8 mouse cellular contexts compared by ENCODE assay signal in the genomic region with DNA sequence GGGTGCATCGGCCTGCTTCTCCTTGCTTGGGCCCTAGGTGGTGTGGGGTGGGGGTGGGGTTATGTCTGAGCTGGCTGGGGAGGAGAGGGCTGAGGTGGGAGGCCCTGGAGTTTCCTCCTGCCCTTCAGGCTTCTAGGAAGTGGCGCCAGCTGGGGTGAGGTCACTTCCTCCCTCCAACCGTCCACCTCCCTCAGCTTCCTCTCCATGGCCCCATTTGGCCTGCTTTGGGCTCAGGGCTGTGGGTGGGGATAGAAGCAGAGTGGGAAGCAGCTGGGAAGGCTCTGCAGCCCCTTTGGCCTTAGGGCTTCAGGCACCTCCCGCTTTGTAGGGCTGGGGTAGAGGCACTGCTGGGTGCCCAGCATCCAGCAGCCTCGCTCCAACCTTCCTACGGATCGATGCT. TPM values are rescaled to one million over a fixed set of nuclear protein-coding genes. Genes with fewer than 3 reads are reported as not detected.
A peak's percentile ranks its signal among the peaks of the same experiment; 100 is the strongest.
DNase-seq lines count a peak whose midpoint lies in the region; ATAC-seq lines count a peak whose summit lies in the region.

No protein-coding gene starts in this region.

- H3K27ac ChIP-seq in heart, embryonic 13.5 days (replicated peaks): peak overlapping the region; percentile 80

- peaks cover 68% of the 10 kb centered on the region for H3K4me1 ChIP-seq in heart, embryonic 13.5 days

- H3K4me3 ChIP-seq in heart, embryonic 13.5 days: no peak overlapping the region

- H3K27me3 ChIP-seq in heart, embryonic 13.5 days (replicated peaks): no peaks in the 10 kb centered on the region

- peak overlapping the region; percentile 26 for H3K4me2 ChIP-seq in heart, embryonic 13.5 days

- intact Hi-C loops in left cerebral cortex, postnatal 36 days (cut with DNase I): no loop called here

- peaks cover 78% of the 10 kb centered on the region for H3K36me3 ChIP-seq in heart, embryonic 13.5 days

- peak; percentile 35 for DNase-seq in embryo, embryonic 11 days
- DNase-seq in embryo, embryonic 10.5 days (ENCODE audit: low spot score): no peak
- peak; percentile 55 for DNase-seq in adrenal gland, postnatal 25 days
- DNase-seq in kidney, postnatal 14 days: peak; percentile 81
- DNase-seq in frontal cortex, postnatal 36 days (ENCODE audit: low spot score in 2 of 2): no peak
- DNase-seq in left cerebral cortex, postnatal 36 days (ENCODE audit: low spot score in 2 of 2): no peak

- WGBS in heart, embryonic 13.5 days: 68% methylated on average over 7 of the region's 7 CpGs

- H3K9ac ChIP-seq in heart, embryonic 13.5 days: peak overlapping the region; percentile 1; the same call in 1 of the 2 replicates

- no peaks in the 10 kb centered on the region for H3K9me3 ChIP-seq in heart, embryonic 13.5 days

- ATAC-seq in heart, embryonic 13.5 days (ENCODE audit: extremely low read depth, insufficient number of reproducible peaks, low FRiP score, low TSS enrichment): no peak
- ATAC-seq in megakaryocyte progenitor cell, adult 5-6 weeks (replicated peaks; ENCODE audit: poor library complexity): peak; percentile 61

RNA-seq across cellular contexts. Expression of a gene that starts 22.8 kb away (rescaled TPM):
- 1.3 TPM in 1 of 2 replicates, not detected in the other for total RNA-seq in adrenal gland, postnatal 25 days (2021)
- polyA plus RNA-seq in heart, embryonic 13.5 days (2015; fragmentation: Nextera tagmentation; extraction: Ambion mirVana): 1.9 and 2.8 TPM in 2 replicates
- 0.54 and 1.7 TPM in 2 replicates for total RNA-seq in megakaryocyte progenitor cell, adult 5-6 weeks (2015)
- total RNA-seq in megakaryocyte progenitor cell, adult 5-6 weeks (2017): 3.5 TPM in 1 of 2 replicates, not detected in the other
- 1 to 10 TPM; 3.7 to 3.9 TPM for total RNA-seq in left cerebral cortex, postnatal 36 days (2021)

RNA-seq across cellular contexts. Expression of a gene that starts 29.0 kb away (rescaled TPM):
- 41.3 and 44.1 TPM in 2 replicates for total RNA-seq in adrenal gland, postnatal 25 days (2021)
- polyA plus RNA-seq in heart, embryonic 13.5 days (2015; fragmentation: Nextera tagmentation; extraction: Ambion mirVana): 9.1 and 9.3 TPM in 2 replicates
- 3.2 and 3.4 TPM in 2 replicates for total RNA-seq in megakaryocyte progenitor cell, adult 5-6 weeks (2015)
- total RNA-seq in megakaryocyte progenitor cell, adult 5-6 weeks (2017): 4.2 and 5.0 TPM in 2 replicates
- total RNA-seq in left cerebral cortex, postnatal 36 days (2021): 10 to 100 TPM; 12.5 to 16.9 TPM

RNA-seq across cellular contexts. Expression of a gene that starts 41.7 kb away (rescaled TPM):
- 261 and 266 TPM in 2 replicates for total RNA-seq in adrenal gland, postnatal 25 days (2021)
- polyA plus RNA-seq in heart, embryonic 13.5 days (2015; fragmentation: Nextera tagmentation; extraction: Ambion mirVana): 276 and 328 TPM in 2 replicates
- total RNA-seq in megakaryocyte progenitor cell, adult 5-6 weeks (2015): 121 and 132 TPM in 2 replicates
- total RNA-seq in megakaryocyte progenitor cell, adult 5-6 weeks (2017): 63.4 and 107 TPM in 2 replicates
- 100 to 1,000 TPM; 113 to 146 TPM for total RNA-seq in left cerebral cortex, postnatal 36 days (2021)

RNA-seq across cellular contexts. Expression of a gene that starts 49.3 kb away (rescaled TPM):
- 31.3 and 45.3 TPM in 2 replicates for total RNA-seq in adrenal gland, postnatal 25 days (2021)
- polyA plus RNA-seq in heart, embryonic 13.5 days (2015; fragmentation: Nextera tagmentation; extraction: Ambion mirVana): 45.4 and 50.3 TPM in 2 replicates
- 34.3 and 39.1 TPM in 2 replicates for total RNA-seq in megakaryocyte progenitor cell, adult 5-6 weeks (2015)
- 13.8 and 17.4 TPM in 2 replicates for total RNA-seq in megakaryocyte progenitor cell, adult 5-6 weeks (2017)
- total RNA-seq in left cerebral cortex, postnatal 36 days (2021): 10 to 100 TPM; 14.4 to 15.9 TPM

RNA-seq across cellular contexts. Expression of a gene that starts 60.0 kb away (rescaled TPM):
- total RNA-seq in adrenal gland, postnatal 25 days (2021): 0.73 and 1.4 TPM in 2 replicates
- 0.82 and 0.88 TPM in 2 replicates for polyA plus RNA-seq in heart, embryonic 13.5 days (2015; fragmentation: Nextera tagmentation; extraction: Ambion mirVana)
- total RNA-seq in megakaryocyte progenitor cell, adult 5-6 weeks (2015): 0.17 and 0.32 TPM in 2 replicates
- total RNA-seq in megakaryocyte progenitor cell, adult 5-6 weeks (2017): 2.1 and 2.2 TPM in 2 replicates
- total RNA-seq in left cerebral cortex, postnatal 36 days (2021): 1 to 10 TPM; 1.7 to 2.1 TPM

Comparison
In these comparisons a context has a peak if more than half of its experiments do, and no peak if none do; other contexts are left out.
1. DNase-seq: peak in embryo, embryonic 11 days (single experiment), adrenal gland, postnatal 25 days (single experiment) and kidney, postnatal 14 days (single experiment); none in embryo, embryonic 10.5 days (single experiment), frontal cortex, postnatal 36 days (0 of 2) and left cerebral cortex, postnatal 36 days (0 of 2).